Mouse (Mus musculus) brain, embryonic 14.5 days (tissue): ENCODE data around the gene Dthd1. TPM values are rescaled to one million over a fixed set of nuclear protein-coding genes. Genes with fewer than 3 reads are reported as not detected.

Source experiments
- DNase-seq: peaks from one replicate; pipeline ENCODE4 v3.0.0-alpha.2; 2011; ENCODE audit warnings: low read depth
- CTCF ChIP-seq: fragments of 200-500 bp; IDR thresholded peaks from 2 replicates; pipeline ENCODE4 v1.5.1; 2012; ENCODE audit warnings: inconsistent platforms, mild to moderate bottlenecking, moderate library complexity, borderline replicate concordance; ENCODE audit not compliant: insufficient read depth, insufficient read length; ENCODE audit errors: extremely low read depth
- POLR2A ChIP-seq: fragments of 200-500 bp; IDR thresholded peaks from 2 replicates; pipeline ENCODE4 v1.6.1; 2012; ENCODE audit warnings: mild to moderate bottlenecking, inconsistent platforms, borderline replicate concordance; ENCODE audit not compliant: poor library complexity, insufficient read depth, insufficient read length, severe bottlenecking; ENCODE audit errors: extremely low read depth
- polyA plus RNA-seq: library from polyadenylated mRNA; depleted of rRNA; stranded (reverse); fragments of >200 nt; gene quantifications from 2 replicates; pipeline ENCODE4 v1.2.3, GENCODE M21; 2012; rRNA removed

The Dthd1 gene
- polyA plus RNA-seq = not detected in 2 replicates

DNA sequence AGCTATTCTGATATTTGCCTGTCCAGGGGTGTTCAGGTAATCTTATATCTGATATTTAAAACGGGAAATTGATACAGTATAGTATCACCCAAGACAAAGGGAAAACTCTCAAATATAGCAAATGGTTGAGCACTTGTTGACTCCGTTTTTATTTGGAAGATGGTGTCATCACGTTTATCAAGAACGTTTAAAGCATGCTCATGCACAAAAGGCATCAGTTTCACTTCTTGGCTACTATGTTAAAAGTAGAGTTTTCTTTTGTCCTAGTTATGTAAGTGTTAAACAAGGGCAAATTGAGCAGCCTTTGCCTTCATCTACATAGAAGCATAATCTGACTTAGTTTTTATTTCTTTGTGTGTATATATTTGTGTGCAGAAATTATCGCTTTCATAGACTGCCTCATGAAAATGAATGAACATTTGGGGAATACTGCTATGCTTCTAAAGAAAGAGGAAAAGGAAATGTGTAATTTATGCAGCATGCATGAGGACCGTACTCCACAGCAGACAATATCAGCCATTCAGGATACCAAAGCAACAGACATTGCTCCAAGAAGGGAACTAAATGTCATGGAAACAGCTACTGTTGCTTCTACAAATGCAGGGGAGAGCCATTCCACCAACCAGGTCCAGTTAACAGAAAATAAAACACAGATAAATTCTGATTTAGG, at the start of gene Dthd1:
TSS of gene Dthd1 (plus strand) at position 422 of the 670 bp plus-strand sequence.
- TF ChIP-seq POLR2A = no peak
- DNase-seq = peak; percentile 53

DNA sequence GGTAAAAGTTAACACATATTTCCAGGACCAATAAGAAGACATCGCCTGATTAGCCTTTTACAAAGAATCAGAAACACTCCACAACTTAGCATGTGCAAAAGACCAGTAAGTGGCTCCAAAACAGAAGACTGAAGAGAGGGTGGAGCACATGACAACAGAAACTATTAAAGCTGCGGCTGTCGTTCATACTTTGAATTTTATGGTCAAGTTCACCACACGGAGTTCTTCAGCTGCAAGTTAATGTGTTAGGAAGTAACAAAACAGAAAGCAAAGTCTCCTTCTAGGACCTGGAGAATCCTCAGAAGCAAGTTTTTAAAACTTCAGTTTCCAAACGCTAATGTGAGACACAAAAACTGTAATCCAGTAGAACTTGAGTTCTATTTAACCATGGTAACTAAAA, 49.5 kb upstream of the Dthd1 start:
- no peak for TF ChIP-seq POLR2A
- TF ChIP-seq CTCF = no peak
- no peak for DNase-seq

DNA sequence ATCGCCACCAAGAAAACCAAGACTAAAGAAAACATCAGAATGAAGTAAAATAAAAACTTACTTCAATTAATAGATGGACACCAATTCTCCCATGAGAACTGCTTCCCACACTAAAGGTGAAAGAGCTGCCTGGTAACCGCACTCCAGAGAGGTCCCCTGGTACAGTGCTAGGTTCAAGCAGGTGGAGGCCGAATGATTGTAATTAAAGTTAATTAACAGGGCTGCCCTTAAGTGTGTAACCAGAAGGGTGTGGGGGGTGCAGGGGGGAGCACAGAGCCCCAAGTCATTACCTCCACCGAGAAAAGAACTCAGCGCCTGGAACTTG, 48.2 kb upstream of the Dthd1 start:
- no peak for TF ChIP-seq CTCF
- TF ChIP-seq POLR2A = no peak
- no peak for DNase-seq

DNA sequence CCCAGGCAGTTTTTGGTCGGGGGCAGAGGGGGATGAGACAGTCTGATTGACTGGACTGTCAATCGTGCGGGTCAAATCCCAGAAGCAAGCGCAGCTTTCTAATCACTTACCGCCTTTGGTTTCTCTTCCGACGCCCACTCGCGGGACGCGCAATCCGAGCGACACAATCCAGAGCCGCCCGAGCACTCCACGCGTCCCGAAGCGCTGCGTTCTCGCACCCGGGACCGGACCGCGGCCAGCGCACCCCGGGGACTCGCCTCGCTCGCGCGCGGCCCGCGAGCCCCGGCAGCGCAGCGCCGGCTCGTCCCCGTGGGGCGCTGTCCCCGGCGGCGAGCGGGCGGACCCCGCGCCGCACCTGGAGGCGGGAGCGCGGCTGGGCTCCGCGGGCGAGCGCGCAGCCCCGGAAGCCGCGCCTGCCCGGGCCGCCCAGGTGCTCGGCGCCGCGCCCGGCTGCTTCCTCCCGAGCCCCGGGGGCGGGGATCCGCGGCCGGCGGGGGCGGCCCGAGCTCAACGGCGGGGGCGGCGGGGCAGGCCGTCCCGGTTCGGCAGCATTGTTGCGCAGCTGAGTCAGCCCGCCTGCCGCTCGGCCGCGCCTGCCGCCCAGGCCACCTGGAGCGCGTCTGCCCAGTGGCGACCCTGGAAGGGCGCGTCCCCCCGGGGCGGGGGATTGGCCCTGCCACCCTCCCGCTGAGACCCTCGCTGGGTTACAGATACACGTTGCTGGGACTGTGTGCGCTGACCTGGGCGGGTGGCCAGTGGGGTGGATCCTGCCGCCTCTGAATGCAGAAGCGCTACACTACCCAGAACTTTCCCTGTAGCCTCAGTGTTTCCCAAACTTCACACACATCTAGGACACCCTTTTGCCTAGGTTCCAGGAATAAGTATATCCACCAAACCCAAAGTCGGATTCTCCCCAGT, 47.6 kb upstream of the Dthd1 start, which contains the start of gene Arap2:
TSS of gene Arap2 (minus strand) at position 376 of the 918 bp plus-strand sequence.
- DNase-seq = peak; percentile 24
- TF ChIP-seq CTCF (no peak), POLR2A (no peak)

DNA sequence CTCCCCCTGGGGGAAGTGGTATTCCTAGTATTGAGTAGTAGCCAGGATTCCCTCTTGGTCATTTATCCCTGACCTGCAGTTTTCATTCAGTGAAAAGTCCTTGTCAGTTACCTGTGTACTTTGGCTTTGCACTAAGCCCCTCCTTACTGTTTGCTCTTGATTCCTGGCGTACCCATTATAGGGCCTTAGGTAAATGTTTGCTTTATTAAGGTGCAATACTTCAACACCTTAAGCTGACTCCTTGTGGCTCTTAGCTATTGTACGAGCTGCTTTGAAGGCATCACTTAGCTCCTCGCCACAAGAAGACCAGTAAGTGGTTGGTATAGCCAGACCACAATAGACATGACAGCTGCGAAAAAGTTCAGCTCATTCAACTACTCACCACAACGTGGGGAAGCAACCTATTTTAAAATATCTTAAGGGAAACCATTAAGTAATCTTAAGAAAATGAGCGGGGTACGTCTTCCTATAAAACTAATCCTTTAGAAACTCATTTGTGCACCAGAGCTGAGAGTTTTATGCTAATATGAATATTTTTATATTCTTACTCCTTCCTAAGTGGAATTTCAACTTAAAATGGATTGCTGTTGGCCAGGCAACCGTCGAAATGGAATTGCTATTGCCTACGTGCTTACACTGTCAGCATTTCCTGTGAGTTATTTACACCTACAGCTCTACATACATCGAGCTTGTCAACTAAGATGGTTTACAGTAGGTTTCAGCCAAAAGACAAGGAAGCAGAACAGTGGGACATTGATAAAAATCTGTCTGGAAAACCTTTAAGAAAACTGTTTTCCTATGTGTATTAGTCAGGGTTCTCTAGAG, 41.6 kb upstream of the Dthd1 start:
- no peak for DNase-seq
- no peak for TF ChIP-seq POLR2A
- no peak for TF ChIP-seq CTCF

DNA sequence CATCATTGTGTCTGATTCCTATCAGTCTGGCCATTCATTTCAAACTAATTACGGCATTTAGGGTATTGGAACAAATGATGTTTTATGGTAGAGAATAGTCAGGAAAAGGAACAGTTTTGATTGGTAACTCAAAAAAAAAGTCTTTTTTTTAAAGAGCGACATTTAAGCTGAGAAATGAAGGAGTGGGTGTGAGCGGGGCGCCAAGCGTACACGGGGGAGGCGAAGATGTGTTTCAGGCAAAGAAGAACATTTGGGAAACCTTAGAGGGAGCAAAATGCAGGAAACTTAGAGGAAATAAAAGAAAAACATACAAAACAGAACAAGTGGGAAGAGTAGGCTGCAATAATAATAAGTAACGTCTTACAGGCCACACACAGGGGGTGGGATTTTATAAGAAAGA, 35.8 kb upstream of the Dthd1 start:
- no peak for DNase-seq
- TF ChIP-seq POLR2A (no peak), CTCF (no peak)

DNA sequence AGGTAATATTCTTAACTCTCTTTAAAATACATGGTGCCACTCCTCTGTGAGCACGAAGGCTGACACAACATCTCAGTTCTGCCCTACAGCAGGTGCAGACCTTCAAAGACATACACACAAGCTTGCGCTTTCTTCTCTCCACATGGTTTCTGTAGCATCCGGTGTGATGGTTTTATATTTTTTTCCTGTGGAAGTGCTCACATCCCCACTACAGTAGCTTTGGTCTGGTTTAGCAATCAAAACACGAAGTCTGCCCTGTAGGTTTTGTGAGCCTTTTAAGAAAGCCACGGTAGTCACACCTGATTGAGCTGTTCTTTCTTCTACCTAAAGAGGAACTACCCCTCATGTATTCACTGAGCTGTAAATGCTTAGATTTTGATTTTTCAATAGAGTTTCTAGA, 34.9 kb upstream of the Dthd1 start:
- peak; percentile 29 for DNase-seq

DNA sequence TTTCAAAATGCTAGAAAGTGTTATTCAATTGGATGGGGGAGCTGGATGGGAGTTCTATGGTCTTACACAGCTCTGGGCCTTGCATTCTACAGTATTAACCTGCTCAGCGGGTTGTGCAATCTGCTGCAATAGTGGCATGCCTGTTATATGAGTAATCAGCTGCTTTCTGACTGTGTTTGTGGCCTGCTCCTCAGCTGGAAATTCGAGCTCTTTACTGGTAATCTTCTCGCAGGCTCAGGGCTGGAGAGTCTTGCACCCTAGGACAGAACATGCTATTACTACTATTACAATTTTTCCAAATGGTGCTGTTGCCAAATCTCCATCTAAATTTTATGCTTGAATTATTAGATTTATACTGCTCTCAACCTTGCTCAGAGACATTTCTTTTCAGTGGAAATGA, 26.8 kb upstream of the Dthd1 start:
- DNase-seq = no peak
- no peak for TF ChIP-seq CTCF
- TF ChIP-seq POLR2A = no peak

More for the DNA sequence above, 34.9 kb upstream of the Dthd1 start:
- no peak for TF ChIP-seq CTCF

DNA sequence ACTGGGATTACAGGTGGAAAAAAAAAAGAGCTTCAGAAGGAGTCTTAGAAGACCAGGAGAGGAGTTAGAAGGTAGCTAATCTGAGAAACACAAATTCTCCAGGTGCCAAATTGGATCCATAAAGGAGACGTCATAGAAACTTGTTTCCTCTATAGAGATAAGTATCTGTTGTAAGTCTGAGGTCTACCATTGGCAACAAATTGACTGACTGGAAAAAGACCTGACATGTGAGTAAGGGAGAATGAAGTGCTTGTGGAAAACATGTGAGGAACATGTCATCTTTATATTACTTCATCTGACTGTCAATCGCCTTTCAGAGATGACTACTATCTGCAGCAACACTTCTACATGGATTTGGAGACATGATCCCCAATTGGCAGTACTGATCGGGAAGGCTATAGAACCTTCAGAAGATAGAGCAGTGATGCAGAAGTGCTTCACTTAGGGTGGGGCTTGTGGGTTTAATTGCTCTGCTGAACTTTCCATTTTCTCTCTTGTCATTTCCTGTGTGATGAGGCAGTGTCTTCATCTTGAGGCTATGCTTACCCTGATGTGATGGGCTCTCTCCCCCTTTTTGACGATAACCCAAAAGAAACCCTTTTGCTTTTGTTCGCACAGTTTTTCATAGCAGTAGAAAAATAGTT, 22.6 kb upstream of the Dthd1 start:
- TF ChIP-seq CTCF (no peak), POLR2A (no peak)
- DNase-seq = no peak

DNA sequence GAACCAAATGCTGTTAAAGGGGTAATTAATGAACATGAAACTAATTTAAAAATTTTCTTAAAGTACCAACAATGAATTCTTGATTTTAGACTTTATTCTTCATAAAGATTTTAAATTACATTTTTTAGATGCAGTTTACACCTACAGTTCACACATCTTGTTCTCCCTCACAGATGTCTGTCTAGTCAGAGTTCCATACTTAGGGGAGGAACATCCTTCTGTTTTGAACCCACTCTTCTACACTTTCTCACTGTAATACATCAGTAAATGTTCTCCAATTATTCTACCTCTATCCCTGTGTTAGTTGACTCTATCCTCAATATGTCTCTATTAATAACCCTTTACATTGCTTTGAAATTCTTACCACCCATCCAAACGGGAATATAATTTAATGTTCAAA, 20.8 kb upstream of the Dthd1 start:
- DNase-seq = no peak
- TF ChIP-seq POLR2A (no peak), CTCF (no peak)

DNA sequence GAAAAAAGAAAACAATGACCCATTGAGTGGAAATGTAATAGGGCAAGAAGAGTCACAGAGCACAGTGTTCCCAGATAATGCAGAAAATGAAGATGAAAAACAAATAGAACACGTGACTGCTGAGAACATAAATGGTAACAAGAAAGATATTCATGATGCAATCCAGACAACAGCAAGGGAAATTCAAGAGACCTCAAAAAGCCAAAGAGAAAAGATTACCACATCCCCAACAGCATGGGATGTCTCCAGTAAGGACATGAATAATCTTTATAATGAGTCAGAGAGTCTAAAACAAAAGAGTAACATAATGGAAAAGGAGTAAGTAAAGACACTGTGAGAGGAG, 420 bp downstream of the Dthd1 start:
- TF ChIP-seq POLR2A (no peak), CTCF (no peak)
- no peak for DNase-seq
